Mouse (Mus musculus): ENCODE results near the gene Slc25a26. TPM values are rescaled to one million over a fixed set of nuclear protein-coding genes. Genes with fewer than 3 reads are reported as not detected.

The Slc25a26 gene
- polyA plus RNA-seq, 1 experiment from 2014 or later, result 7.6 TPM

DNA sequence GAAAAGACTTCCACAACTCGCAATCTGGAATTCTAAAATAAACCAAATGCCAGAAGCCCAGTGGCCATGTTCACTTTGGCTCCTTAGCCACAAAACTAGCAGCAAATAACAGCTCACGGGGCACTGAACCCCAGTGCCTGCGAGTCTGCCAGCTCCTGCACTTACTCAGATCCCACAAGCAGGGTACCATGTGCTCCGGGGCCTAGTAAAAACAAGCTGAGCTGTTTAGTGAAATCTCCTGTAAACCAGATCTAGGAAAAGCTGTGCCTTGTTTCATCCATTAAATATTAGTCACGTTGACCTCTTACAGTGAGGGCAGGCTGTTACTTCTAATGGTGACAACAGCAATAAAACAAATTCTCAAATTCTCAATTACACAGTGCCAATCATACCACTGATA is 118.5 kb downstream of the Slc25a26 start:
- no peak overlapping the region for H3K4me2 ChIP-seq (ENCODE audit: low read depth)
- no peak overlapping the region for H3K9ac ChIP-seq (ENCODE audit: low read length)
- no peak overlapping the region for H3K4me3 ChIP-seq (ENCODE audit: low read depth, low read length)
- no peaks in the 10 kb centered on the region; the same call in 1 of the 2 replicates for H3K4me1 ChIP-seq (ENCODE audit: control insufficient read depth, insufficient read depth, low read length)
- H3K27ac ChIP-seq (ENCODE audit: low read depth, low read length), result no peak overlapping the region
- DNase-seq (ENCODE audit: low spot score) (no peak), ATAC-seq (ENCODE audit: insufficient read depth, low FRiP score, low TSS enrichment) (no peak)
- peaks cover 9% of the 10 kb centered on the region for H3K36me3 ChIP-seq (ENCODE audit: control insufficient read depth, insufficient read depth, low read length)
- no peaks in the 10 kb centered on the region for H3K27me3 ChIP-seq (ENCODE audit: control insufficient read depth, insufficient read depth, low read length)
- no peaks in the 10 kb centered on the region for H3K9me3 ChIP-seq (ENCODE audit: control insufficient read depth, low read length)
- 92% methylated on average over 5 of the region's 5 CpGs for WGBS

DNA sequence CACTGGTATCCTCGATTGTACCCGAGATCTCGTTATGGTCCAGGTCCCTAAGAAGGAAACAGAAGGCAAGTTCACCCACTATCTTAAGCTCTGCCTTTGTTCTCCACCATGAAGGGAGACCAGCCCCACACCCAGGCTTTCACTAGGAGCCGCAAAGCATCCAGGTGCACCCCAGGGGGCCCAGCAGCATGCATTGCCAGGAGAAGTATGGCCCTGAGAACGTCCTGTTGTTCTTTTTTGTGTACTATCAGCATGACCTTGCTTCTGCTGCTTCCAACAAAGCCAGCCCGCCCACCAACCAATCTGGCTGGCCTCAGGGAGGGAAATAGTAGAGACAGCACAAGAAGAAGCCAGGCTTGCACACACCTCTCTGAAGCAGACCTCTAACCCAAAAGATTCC is 120.2 kb downstream of the Slc25a26 start:
- H3K27me3 ChIP-seq (ENCODE audit: control insufficient read depth, insufficient read depth, low read length), result no peaks in the 10 kb centered on the region
- DNase-seq (ENCODE audit: low spot score), result no peak
- ATAC-seq (ENCODE audit: insufficient read depth, low FRiP score, low TSS enrichment), result no peak
- no peak overlapping the region for H3K4me3 ChIP-seq (ENCODE audit: low read depth, low read length)
- peaks cover 9% of the 10 kb centered on the region for H3K36me3 ChIP-seq (ENCODE audit: control insufficient read depth, insufficient read depth, low read length)
- 64% methylated on average over 6 of the region's 6 CpGs for WGBS
- no peaks in the 10 kb centered on the region for H3K4me1 ChIP-seq (ENCODE audit: control insufficient read depth, insufficient read depth, low read length)
- no peaks in the 10 kb centered on the region for H3K9me3 ChIP-seq (ENCODE audit: control insufficient read depth, low read length)
- no peak overlapping the region for H3K27ac ChIP-seq (ENCODE audit: low read depth, low read length)
- H3K4me2 ChIP-seq (ENCODE audit: low read depth), result no peak overlapping the region
- no peak overlapping the region for H3K9ac ChIP-seq (ENCODE audit: low read length)

DNA sequence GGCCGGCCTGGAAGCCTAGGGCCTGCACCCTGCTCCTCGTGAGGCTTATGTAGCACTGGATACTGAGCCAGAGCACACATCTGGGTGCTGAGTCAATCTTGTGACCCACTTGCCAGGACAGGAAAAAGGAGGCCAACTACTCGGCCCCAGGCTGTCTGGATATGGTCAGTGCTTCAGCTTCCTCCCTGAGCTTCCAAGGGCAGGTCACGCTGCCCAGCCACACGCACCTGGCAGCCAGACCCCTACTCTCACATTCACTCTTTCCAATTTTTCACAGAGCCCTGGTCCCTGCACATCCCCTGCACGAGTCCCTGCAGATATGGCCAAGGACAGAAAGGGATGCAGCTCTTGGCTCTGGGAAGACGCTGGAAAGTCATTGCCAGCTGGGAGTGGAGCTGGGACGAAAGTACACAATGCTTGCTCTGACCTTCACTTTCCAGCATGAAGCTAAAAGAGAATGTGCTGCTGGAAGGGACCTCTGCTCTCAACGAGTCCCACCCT is 120.7 kb downstream of the Slc25a26 start:
- Histone ChIP-seq H3K4me1 (ENCODE audit: control insufficient read depth, insufficient read depth, low read length) (no peaks in the 10 kb centered on the region), H3K9ac (ENCODE audit: low read length) (no peak overlapping the region), H3K9me3 (ENCODE audit: control insufficient read depth, low read length) (no peaks in the 10 kb centered on the region), H3K4me2 (ENCODE audit: low read depth) (no peak overlapping the region), H3K4me3 (ENCODE audit: low read depth, low read length) (no peak overlapping the region), H3K27ac (ENCODE audit: low read depth, low read length) (no peak overlapping the region), H3K36me3 (ENCODE audit: control insufficient read depth, insufficient read depth, low read length) (peaks cover 9% of the 10 kb centered on the region), H3K27me3 (ENCODE audit: control insufficient read depth, insufficient read depth, low read length) (no peaks in the 10 kb centered on the region)
- no peak for ATAC-seq (ENCODE audit: insufficient read depth, low FRiP score, low TSS enrichment)
- no peak for DNase-seq (ENCODE audit: low spot score)
- WGBS, result 91% methylated on average over 9 of the region's 9 CpGs

DNA sequence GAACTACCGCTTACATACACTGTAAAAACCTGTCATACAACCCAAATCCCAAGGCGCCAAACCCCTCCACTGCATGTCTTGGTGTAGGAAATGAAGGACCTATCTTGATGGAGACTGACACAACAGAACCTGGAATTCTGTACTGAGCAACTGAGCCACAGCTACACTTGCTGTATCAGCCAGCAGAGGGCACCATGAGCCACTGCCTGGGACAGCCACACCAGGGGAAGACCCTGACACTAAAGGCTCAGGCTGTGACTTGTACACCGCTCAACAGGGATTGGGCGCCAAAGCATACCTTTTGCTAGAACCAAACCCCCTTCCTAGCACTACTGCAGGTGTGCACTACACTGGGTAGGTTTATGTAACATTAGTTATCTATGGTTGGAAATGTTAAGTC is 122.9 kb downstream of the Slc25a26 start:
- Histone ChIP-seq H3K27me3 (ENCODE audit: control insufficient read depth, insufficient read depth, low read length) (no peaks in the 10 kb centered on the region), H3K4me1 (ENCODE audit: control insufficient read depth, insufficient read depth, low read length) (peaks cover under 1% of the 10 kb centered on the region; the same call in 1 of the 2 replicates), H3K9ac (ENCODE audit: low read length) (no peak overlapping the region), H3K9me3 (ENCODE audit: control insufficient read depth, low read length) (no peaks in the 10 kb centered on the region), H3K36me3 (ENCODE audit: control insufficient read depth, insufficient read depth, low read length) (peaks cover 10% of the 10 kb centered on the region), H3K4me2 (ENCODE audit: low read depth) (no peak overlapping the region), H3K4me3 (ENCODE audit: low read depth, low read length) (no peak overlapping the region), H3K27ac (ENCODE audit: low read depth, low read length) (no peak overlapping the region)
- WGBS, result 87% methylated on average over 4 of the region's 4 CpGs
- DNase-seq (ENCODE audit: low spot score), result peak; percentile 73
- ATAC-seq (ENCODE audit: insufficient read depth, low FRiP score, low TSS enrichment), result no peak

DNA sequence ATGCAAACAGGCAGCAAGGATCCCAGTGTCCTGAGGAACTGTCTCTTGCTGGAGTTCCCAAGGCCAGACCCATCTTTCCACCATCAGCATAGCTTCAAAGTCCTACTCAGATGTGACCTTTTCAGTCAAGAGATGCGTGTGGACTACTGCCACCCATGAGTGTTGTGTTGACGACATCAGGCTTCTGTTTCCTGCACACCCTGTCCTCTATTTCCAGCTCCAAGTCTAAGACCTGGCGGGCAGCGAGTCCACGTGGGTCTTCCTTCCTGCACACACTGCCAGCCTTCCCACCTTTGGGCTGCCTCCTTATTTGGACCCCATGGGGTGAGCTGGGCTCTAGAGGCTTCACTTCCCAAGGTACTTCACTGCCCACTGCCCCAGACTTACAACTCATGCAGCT is 124.4 kb downstream of the Slc25a26 start:
- Histone ChIP-seq H3K4me1 (ENCODE audit: control insufficient read depth, insufficient read depth, low read length) (peaks cover 12% of the 10 kb centered on the region), H3K27ac (ENCODE audit: low read depth, low read length) (no peak overlapping the region), H3K9ac (ENCODE audit: low read length) (no peak overlapping the region), H3K9me3 (ENCODE audit: control insufficient read depth, low read length) (no peaks in the 10 kb centered on the region), H3K27me3 (ENCODE audit: control insufficient read depth, insufficient read depth, low read length) (no peaks in the 10 kb centered on the region), H3K4me3 (ENCODE audit: low read depth, low read length) (no peak overlapping the region), H3K4me2 (ENCODE audit: low read depth) (no peak overlapping the region), H3K36me3 (ENCODE audit: control insufficient read depth, insufficient read depth, low read length) (peaks cover 6% of the 10 kb centered on the region; the same call in 1 of the 2 replicates)
- DNase-seq (ENCODE audit: low spot score) (no peak), ATAC-seq (ENCODE audit: insufficient read depth, low FRiP score, low TSS enrichment) (no peak)
- WGBS, result 94% methylated on average over 5 of the region's 5 CpGs

DNA sequence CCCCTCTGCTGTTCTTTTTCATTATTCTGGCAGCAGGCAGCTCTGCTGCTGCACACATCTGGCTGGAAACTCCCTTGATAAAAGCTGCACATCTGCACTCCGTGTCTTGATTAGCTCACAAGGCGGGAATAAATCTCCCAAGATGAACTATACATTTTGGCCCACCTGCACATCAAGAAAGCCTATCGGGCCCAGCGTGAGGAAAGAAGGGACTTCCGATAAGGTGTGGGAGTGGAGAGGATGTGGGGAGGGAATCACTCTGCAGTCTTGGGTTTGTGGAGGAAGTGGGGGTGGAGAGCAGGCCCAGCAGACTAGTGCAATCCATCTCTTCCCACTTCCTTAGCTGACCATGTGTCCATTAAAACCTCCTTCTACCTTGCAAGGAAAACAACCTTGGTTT is 125.8 kb downstream of the Slc25a26 start:
- H3K4me3 ChIP-seq (ENCODE audit: low read depth, low read length), result no peak overlapping the region
- 73% methylated on average over 5 of the region's 5 CpGs for WGBS
- no peak overlapping the region for H3K27ac ChIP-seq (ENCODE audit: low read depth, low read length)

DNA sequence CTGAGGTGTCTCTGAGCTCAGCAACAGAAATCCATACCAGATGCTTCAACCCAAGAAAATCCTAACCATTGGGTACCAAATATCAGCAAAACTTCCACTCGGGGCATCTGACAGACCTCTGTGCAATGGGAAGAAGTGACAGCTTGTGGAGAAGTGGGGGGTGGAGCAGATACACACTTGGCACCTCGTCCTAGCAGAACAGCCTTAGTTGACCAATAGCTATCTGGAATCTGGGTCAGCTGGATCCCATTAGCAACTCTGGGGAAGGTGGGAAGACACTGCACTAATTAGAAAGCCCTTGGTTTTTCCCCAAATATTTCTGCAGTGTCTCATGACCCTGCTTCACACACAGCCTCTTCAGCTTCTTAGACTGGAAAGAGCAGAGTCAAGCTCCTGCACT is 126.7 kb downstream of the Slc25a26 start:
- no peak overlapping the region for H3K9ac ChIP-seq (ENCODE audit: low read length)
- peaks cover 4% of the 10 kb centered on the region; the same call in 1 of the 2 replicates for H3K36me3 ChIP-seq (ENCODE audit: control insufficient read depth, insufficient read depth, low read length)
- H3K4me2 ChIP-seq (ENCODE audit: low read depth), result no peak overlapping the region
- DNase-seq (ENCODE audit: low spot score) (no peak), ATAC-seq (ENCODE audit: insufficient read depth, low FRiP score, low TSS enrichment) (no peak)
- peaks cover 30% of the 10 kb centered on the region for H3K4me1 ChIP-seq (ENCODE audit: control insufficient read depth, insufficient read depth, low read length)
- WGBS, result 48% methylated on average over 2 of the region's 2 CpGs
- no peak overlapping the region for H3K4me3 ChIP-seq (ENCODE audit: low read depth, low read length)
- H3K9me3 ChIP-seq (ENCODE audit: control insufficient read depth, low read length), result no peaks in the 10 kb centered on the region
- no peaks in the 10 kb centered on the region for H3K27me3 ChIP-seq (ENCODE audit: control insufficient read depth, insufficient read depth, low read length)
- no peak overlapping the region for H3K27ac ChIP-seq (ENCODE audit: low read depth, low read length)

More for the DNA sequence above, 125.8 kb downstream of the Slc25a26 start:
- no peaks in the 10 kb centered on the region for H3K9me3 ChIP-seq (ENCODE audit: control insufficient read depth, low read length)
- peaks cover 4% of the 10 kb centered on the region; the same call in 1 of the 2 replicates for H3K36me3 ChIP-seq (ENCODE audit: control insufficient read depth, insufficient read depth, low read length)
- no peak for ATAC-seq (ENCODE audit: insufficient read depth, low FRiP score, low TSS enrichment)
- no peak overlapping the region for H3K4me2 ChIP-seq (ENCODE audit: low read depth)
- H3K4me1 ChIP-seq (ENCODE audit: control insufficient read depth, insufficient read depth, low read length), result peaks cover 21% of the 10 kb centered on the region
- no peak for DNase-seq (ENCODE audit: low spot score)
- no peaks in the 10 kb centered on the region for H3K27me3 ChIP-seq (ENCODE audit: control insufficient read depth, insufficient read depth, low read length)
- no peak overlapping the region for H3K9ac ChIP-seq (ENCODE audit: low read length)

DNA sequence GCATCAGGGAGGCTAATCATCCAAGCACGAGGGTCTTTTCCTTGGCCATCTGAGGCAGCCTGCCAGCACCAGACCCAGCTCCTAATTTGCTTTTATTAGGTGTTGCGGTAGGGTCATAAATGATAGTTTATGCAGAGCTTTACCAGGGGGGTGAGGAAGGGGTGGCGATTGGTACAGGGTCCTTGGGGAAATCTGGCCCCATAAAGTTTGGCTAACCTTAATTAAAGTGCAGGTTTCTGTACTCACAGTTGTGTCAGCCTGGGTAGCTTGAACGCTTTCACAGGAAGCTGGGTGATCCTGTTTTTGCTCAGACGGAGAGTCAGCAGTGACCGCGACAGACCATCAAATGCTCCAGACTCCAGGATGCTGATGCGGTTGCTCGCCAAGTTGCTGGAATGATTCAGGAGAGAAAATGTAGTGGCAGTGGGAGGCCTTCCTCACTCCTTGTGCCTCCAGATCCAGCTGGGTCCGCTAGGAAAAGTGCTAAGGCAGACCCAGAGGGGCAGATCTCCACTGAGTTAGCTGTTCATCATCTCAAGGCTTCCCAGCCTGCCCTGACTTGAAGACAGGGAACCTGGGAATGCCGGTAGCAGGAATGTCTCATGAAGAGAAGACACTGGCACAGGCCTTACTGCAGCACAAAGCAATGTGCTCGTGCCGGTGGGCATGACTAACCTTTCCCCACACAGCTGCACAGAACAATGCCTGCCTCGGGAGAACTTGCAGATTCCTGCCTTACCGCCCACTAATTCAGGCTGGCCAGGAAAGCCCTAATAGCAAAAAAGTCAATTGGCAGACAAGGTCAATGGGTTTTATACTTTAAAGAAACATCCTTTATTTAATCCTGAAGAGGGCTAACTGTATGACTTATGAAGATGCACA is 127.8 kb downstream of the Slc25a26 start:
- no peaks in the 10 kb centered on the region for H3K9me3 ChIP-seq (ENCODE audit: control insufficient read depth, low read length)
- H3K4me3 ChIP-seq (ENCODE audit: low read depth, low read length), result no peak overlapping the region
- peaks cover 4% of the 10 kb centered on the region for H3K36me3 ChIP-seq (ENCODE audit: control insufficient read depth, insufficient read depth, low read length)
- DNase-seq (ENCODE audit: low spot score) (no peak), ATAC-seq (ENCODE audit: insufficient read depth, low FRiP score, low TSS enrichment) (no peak)
- H3K4me1 ChIP-seq (ENCODE audit: control insufficient read depth, insufficient read depth, low read length), result peaks cover 38% of the 10 kb centered on the region
- no peaks in the 10 kb centered on the region for H3K27me3 ChIP-seq (ENCODE audit: control insufficient read depth, insufficient read depth, low read length)
- 33% methylated on average over 15 of the region's 15 CpGs for WGBS
- no peak overlapping the region for H3K4me2 ChIP-seq (ENCODE audit: low read depth)
- peak overlapping the region; percentile 29 for H3K9ac ChIP-seq (ENCODE audit: low read length)
- H3K27ac ChIP-seq (ENCODE audit: low read depth, low read length), result no peak overlapping the region

DNA sequence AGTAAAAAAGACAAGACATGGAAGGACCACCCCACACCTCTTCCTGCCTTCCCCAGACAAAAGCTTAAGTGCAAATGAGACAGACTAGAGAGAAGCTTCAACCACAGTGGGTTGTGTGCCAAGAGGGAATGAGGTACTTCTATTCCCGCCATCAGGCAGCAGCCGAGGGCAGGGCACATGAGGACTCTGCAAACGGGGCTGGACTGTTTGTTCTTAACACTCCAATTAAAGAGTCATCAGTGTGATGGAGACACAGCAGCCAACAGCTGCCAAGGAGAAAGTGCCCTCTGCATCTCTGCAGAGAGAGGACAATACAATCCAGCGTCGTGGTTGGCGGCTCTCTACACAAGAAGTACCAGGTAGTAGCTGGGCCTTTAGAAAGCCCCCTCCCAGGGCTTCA is 128.7 kb downstream of the Slc25a26 start:
- ATAC-seq (ENCODE audit: insufficient read depth, low FRiP score, low TSS enrichment) (no peak), DNase-seq (ENCODE audit: low spot score) (no peak)
- H3K4me3 ChIP-seq (ENCODE audit: low read depth, low read length), result no peak overlapping the region
- no peaks in the 10 kb centered on the region for H3K9me3 ChIP-seq (ENCODE audit: control insufficient read depth, low read length)
- WGBS, result 70% methylated on average over 6 of the region's 6 CpGs
- no peaks in the 10 kb centered on the region for H3K27me3 ChIP-seq (ENCODE audit: control insufficient read depth, insufficient read depth, low read length)
- peaks cover 38% of the 10 kb centered on the region for H3K4me1 ChIP-seq (ENCODE audit: control insufficient read depth, insufficient read depth, low read length)
- peaks cover 4% of the 10 kb centered on the region for H3K36me3 ChIP-seq (ENCODE audit: control insufficient read depth, insufficient read depth, low read length)
- H3K4me2 ChIP-seq (ENCODE audit: low read depth), result no peak overlapping the region
- H3K27ac ChIP-seq (ENCODE audit: low read depth, low read length), result no peak overlapping the region
- no peak overlapping the region for H3K9ac ChIP-seq (ENCODE audit: low read length)

Measured in neural tube, embryonic 11.5 days (tissue).